Mouse (Mus musculus) cerebellum, adult 2 months (tissue): ENCODE data around the gene Fndc1.

Experiments used
- CTCF ChIP-seq: fragments of 200-500 bp; IDR thresholded peaks from 2 replicates; pipeline ENCODE4 v1.5.1; 2011; ENCODE audit warnings: low read depth, mild to moderate bottlenecking, control low read depth, low read length, moderate library complexity, borderline replicate concordance; ENCODE audit not compliant: insufficient read depth
- POLR2A ChIP-seq: fragments of 200-500 bp; IDR thresholded peaks from 2 replicates; pipeline ENCODE4 v1.6.1; 2011; ENCODE audit warnings: low read length, control low read depth, borderline replicate concordance; ENCODE audit not compliant: insufficient read depth

DNA sequence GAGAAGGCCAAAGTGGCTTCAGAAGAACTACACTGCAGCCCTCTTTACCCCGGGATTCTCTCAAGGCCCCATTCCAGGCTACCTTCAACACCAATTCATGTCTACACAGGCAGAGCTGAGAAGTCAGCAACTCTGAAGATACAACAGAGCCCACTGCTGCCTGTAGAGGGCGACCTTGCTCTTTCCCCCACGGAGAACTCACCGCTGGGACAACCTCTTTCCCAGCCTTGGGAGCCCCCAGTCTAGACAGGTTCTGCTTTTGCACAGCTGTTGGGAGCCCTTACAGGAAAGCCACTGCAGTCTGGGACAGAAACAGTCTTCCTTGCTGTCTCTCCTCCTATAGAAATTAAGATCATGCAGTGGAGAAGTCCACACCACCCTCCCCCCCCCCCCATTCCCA is 41.5 kb upstream of the Fndc1 start:
- TF ChIP-seq CTCF (peak; percentile 58), POLR2A (no peak)
